Mouse (Mus musculus) small intestine, adult 2 months (tissue): Measurements from ENCODE around the gene Ucn3.

ENCODE experiments used
- CTCF ChIP-seq: fragments of 200-500 bp; IDR thresholded peaks from 2 replicates; pipeline ENCODE4 v1.5.1; 2012; ENCODE audit warnings: low read depth, mild to moderate bottlenecking, control low read depth, inconsistent platforms, low read length, moderate library complexity, mixed read lengths; ENCODE audit not compliant: insufficient replicate concordance, insufficient read length; ENCODE audit errors: extremely low read depth
- POLR2A ChIP-seq: fragments of 200-500 bp; IDR thresholded peaks from 2 replicates; pipeline ENCODE4 v1.6.1; 2012; ENCODE audit warnings: low read depth, mild to moderate bottlenecking, control low read depth, inconsistent platforms, low read length, moderate library complexity

DNA sequence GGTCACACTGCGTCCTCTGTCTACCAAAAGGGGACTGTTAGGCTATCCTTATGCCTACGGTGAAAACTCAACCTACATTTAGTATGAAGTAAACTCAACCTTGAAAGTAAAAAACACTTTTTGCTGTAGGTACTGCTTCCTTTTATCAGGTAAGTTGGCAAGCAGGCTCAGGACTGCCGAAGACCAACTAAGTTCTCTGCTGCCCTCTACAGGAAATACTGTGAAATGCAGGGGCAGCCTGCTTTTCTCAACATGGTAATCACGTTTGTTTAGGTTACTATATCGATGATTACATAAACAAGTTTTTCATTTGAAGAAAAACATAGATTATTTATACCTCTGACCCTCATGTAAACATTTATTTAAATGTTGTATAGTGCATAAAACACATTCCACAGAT is 48.2 kb downstream of the Ucn3 start:
- TF ChIP-seq CTCF (peak; percentile 64; the same call in 1 of the 2 replicates), POLR2A (no peak)
